Mouse (Mus musculus) bone marrow, adult 2 months (tissue): ENCODE data around the gene Crb1. TPM values are rescaled to one million over a fixed set of nuclear protein-coding genes. Genes with fewer than 3 reads are reported as not detected.
"Not testable (repeated sequence)": the region's sequence is repeated elsewhere in the genome, so short reads cannot be mapped to it uniquely, and the experiment has no call there.

Experiments used
- H3K27ac ChIP-seq: fragments of 200-500 bp; 2 replicates; pipeline ENCODE4 v1.5.1; 2012; ENCODE audit warnings: low read depth, mild to moderate bottlenecking, control low read depth, inconsistent platforms, low read length; ENCODE audit not compliant: control insufficient read depth, poor library complexity, insufficient read depth
- H3K4me1 ChIP-seq: fragments of 200-500 bp; 2 replicates; pipeline ENCODE4 v1.6.1; 2011; ENCODE audit warnings: low read length; ENCODE audit not compliant: control insufficient read depth, insufficient read depth
- H3K4me3 ChIP-seq: fragments of 200-500 bp; replicated peaks from 2 replicates; pipeline ENCODE3; 2011; ENCODE audit warnings: mild to moderate bottlenecking, low read depth, low read length, control low read depth; ENCODE audit not compliant: control insufficient read depth
- CTCF ChIP-seq: fragments of 200-500 bp; IDR thresholded peaks from 2 replicates; pipeline ENCODE4 v1.5.1; 2011; ENCODE audit warnings: low read length, control low read depth; ENCODE audit not compliant: control insufficient read depth, insufficient read depth
- POLR2A ChIP-seq: fragments of 200-500 bp; IDR thresholded peaks from 2 replicates; pipeline ENCODE4 v1.6.1; 2011; ENCODE audit warnings: low read depth, mild to moderate bottlenecking, control low read depth, low read length, borderline replicate concordance; ENCODE audit not compliant: control insufficient read depth
- WGBS: fragments of 180-500 bp; shearing (Covaris S2); methylation state at CpG from one replicate; pipeline ENCODE4 v1.1.7; 2018; 5-methylcytosine and 5-hydroxymethylcytosine counted together
- polyA plus RNA-seq: library from polyadenylated mRNA; stranded (reverse); fragments of >200 nt; gene quantifications from 2 replicates; pipeline ENCODE4 v1.2.4, GENCODE M21; 2011; ENCODE audit warnings: low replicate concordance; ENCODE audit not compliant: missing spikeins, insufficient read depth, insufficient read length

Gene Crb1
- not detected in 2 replicates for polyA plus RNA-seq

DNA sequence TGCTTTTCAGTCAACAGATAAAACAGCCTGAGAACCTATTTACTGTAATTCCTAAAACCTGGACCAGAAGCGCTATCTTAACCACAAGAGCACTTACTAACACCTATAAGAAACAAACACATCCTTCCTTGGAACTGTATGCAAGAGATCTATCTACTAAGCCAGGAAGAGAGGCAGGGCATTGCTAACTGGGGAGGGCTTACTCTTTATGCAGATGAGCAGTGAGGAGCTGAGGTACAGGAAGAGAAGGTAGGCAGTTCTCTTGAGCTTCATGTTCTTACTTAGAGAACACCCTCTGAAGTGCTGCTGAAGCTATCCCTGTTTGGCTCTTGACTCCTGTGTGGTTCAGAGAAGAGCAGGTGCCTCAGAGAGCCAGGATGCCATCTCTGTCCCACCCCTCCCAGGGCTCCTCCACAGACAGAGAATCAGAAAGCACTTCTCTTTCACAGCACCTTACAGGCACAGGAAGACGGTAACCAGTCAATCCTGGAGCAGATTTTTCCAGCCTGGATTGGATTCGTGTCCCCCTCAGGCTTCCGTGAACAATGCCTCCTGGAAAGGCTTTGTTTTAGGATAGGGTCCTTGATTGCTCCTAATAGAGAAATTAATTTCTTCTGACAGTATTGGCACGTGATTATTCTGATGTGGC lies at the start of gene Crb1:
TSS of gene Crb1 (minus strand) at position 463 of the 649 bp plus-strand sequence.
- WGBS, result 20% methylated on average over 5 of the region's 5 CpGs
- no peak within 1 kb of the TSS for H3K4me3 ChIP-seq
- no peaks in the 10 kb centered on the region for H3K4me1 ChIP-seq
- TF ChIP-seq CTCF (no peak), POLR2A (no peak)
- H3K27ac ChIP-seq, result no peak within 1 kb of the TSS

DNA sequence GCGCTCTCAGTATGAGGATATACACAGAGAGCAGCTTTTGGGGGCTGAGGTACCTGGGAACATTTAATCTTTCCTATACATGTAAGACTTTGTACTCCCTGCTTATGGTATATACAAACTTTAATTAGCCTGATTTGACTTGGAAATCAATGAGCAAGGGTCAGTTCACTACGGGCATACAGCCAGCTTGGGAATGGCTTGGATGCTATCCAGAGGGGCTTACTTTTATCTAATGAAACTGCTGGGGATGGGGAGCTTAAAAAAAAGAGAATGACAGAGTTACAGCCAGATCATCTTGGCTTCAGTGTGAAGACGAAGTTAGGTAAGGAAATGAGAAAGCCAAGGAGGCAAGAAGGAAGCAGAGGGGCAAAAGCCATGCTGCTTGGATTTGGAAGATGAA lies 48.1 kb upstream of the Crb1 start:
- peak overlapping the region; percentile 6 for H3K4me3 ChIP-seq
- no peak overlapping the region for H3K27ac ChIP-seq
- H3K4me1 ChIP-seq, result peaks cover 2% of the 10 kb centered on the region
- TF ChIP-seq POLR2A (no peak), CTCF (no peak)
- 72% methylated on average over 3 of the region's 3 CpGs for WGBS

DNA sequence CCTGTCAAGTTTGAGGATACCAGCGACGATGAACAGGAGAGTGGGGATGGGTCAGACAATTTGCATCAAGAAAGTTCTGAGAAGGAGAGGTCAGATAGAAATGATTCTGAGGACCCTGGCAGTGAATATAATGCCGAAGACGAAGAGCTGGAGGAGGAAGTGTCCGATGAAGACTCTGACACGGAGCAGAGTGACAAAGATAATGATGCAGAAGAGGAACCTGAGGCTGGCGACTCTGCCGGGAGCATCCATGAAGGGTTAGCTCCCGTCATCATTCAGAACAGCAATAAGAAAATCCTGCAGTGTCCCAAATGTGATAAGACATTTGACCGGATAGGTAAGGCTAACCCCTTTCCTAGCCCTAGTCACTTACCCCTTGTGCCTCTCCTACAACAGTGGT lies 47.0 kb upstream of the Crb1 start:
- Histone ChIP-seq H3K4me1 (peaks cover 2% of the 10 kb centered on the region), H3K4me3 (no peak overlapping the region), H3K27ac (no peak overlapping the region)
- TF ChIP-seq CTCF (no peak), POLR2A (no peak)
- 44% methylated on average over 10 of the region's 10 CpGs for WGBS

DNA sequence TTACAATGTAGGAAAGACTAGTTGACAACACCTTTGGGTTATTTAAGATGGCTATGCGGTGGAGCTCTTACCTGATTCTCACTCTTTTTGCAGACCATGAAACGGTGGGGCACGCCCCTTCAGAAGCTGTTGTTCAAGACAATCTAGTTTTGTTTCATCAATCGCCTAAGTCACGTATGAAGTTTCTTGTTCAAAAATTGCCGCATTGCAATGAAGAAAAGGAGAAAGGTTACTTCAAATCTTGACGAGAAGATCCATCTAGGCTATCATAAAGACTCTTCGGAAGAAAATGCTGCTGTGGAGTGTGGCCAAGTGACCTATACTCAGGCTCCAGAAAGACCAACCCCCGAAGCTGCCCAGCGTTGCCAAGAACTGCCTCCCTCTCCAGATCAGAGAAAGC lies 46.0 kb upstream of the Crb1 start:
- Histone ChIP-seq H3K4me3 (peak overlapping the region; percentile 1), H3K27ac (no peak overlapping the region), H3K4me1 (peaks cover 2% of the 10 kb centered on the region)
- 22% methylated on average over 10 of the region's 10 CpGs for WGBS
- TF ChIP-seq POLR2A, result no peak
- TF ChIP-seq CTCF, result no peak

DNA sequence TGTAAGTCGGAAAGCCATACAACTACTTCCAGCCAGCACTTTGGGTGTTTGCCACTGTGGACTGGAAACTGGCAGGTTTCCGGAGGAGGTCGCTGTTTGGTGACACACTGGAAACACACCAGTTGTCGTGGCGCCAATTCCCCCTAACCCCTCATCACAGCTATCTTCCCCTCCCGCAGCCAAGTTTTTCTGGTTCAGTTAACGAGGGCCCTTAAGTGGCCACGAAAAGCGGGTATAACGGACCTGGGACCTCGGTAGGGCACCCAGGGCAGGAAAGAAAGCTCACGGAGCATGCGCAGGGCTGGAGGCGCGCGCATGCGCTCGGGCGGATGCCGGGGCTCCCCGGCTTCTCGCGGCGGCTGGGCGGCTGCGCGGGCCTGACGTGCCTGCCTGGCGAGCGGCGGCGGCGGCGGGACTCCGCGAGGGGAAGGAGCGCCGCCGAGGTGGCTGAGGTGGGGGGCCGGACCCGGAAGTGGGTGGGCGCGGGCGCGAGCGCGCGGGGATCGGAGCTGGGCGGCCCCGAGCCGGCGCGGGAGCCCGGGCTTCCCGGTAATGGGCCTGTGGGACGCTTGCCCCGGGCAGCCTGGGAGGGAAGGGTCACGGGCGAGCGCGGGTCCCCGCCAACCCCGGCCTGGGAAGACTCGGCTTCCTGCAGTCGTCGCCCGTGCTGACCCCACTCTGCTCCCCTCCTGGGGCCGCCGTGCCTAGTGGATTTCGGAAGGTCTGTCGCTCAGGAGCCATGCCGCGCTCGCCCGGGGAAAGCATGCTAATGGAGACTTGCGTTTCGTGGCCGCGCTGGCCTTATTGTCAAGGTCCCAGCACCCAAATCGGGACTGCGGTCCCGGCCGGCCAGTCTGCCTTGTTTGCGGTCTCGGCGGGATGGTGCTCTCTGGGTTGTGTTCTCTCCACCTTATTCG lies 45.2 kb upstream of the Crb1 start, which contains the start of gene Zbtb41:
TSS of gene Zbtb41 (plus strand) at position 414 of the 917 bp plus-strand sequence.
- H3K4me3 ChIP-seq, result peak within 1 kb of the TSS; percentile 83
- H3K27ac ChIP-seq, result peak within 1 kb of the TSS; percentile 80
- TF ChIP-seq CTCF, result peak; percentile 62
- 0 out of 2 replicates have a peak, but pooled peaks have one; percentile 5 for TF ChIP-seq POLR2A
- under 1% methylated on average over 88 of the region's 88 CpGs for WGBS
- H3K4me1 ChIP-seq, result peaks cover 2% of the 10 kb centered on the region

DNA sequence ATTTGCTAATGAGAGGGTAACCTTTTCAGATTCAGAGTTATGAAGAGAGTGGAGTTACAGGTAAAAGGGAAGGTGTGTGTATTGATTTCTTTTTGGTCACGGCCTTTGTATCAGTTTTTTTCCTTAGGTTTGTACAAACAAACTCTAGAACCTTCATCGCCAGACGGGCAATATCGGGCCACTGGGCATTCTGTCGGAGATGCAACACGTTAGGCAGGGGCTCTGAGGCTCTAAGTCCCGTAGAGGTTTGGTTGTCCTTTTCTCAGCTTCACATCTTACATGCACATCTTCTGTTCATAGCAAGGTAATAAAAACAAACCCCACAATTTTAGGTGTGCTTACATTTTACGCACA lies 44.6 kb upstream of the Crb1 start:
- Histone ChIP-seq H3K4me3 (peak overlapping the region; percentile 83), H3K27ac (no peak overlapping the region; the same call in 1 of the 2 replicates), H3K4me1 (peaks cover 2% of the 10 kb centered on the region)
- under 1% methylated on average over 8 of the region's 8 CpGs for WGBS
- TF ChIP-seq CTCF (no peak), POLR2A (no peak)

DNA sequence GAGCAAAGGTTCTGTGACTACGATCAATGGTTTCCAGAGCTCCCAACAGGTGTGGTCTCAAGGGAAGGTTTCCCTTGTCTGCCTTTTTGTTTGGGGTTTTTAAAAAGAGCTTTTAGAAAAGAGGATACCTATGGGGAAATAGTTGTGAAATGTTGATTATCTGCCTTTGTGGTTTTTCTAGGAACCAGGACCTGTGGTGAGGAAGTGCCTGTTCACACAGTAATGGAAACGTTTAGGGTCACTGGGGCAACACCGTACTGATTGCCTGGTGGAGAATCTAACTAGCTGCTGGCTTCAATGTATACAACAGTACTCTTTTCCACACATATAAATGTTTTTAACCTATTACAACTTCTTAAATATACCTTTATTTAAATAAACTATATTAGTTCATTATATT lies 36.6 kb upstream of the Crb1 start:
- Histone ChIP-seq H3K4me1 (no peaks in the 10 kb centered on the region; the same call in 1 of the 2 replicates), H3K4me3 (no peak overlapping the region), H3K27ac (no peak overlapping the region)
- WGBS, result 15% methylated on average over 3 of the region's 3 CpGs
- TF ChIP-seq CTCF, result no peak
- TF ChIP-seq POLR2A, result no peak

DNA sequence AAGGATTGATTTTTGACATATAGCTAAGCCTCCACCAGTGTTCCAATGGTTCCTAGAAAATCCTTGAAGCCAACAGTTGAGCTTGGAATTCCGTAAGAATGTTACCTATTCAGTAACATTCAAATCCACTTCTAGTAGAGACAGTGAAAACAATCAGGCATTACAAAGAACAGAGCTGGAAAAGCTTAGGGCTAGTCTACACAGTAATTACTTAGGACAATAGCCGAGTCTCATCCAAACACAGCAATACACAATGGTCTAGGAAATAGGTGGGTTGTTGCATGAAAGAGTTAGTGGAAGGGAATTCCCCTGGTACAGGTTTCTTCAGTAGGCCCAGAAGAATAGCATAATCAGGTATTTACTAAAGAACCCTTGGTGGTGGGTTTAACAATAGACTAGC lies 35.5 kb upstream of the Crb1 start:
- 84% methylated on average over 2 of the region's 2 CpGs for WGBS
- H3K4me1 ChIP-seq, H3K27ac ChIP-seq, H3K4me3 ChIP-seq: not testable (repeated sequence)
